Mouse (Mus musculus): ENCODE data around the gene Acss1.

Acss1 gene

DNA sequence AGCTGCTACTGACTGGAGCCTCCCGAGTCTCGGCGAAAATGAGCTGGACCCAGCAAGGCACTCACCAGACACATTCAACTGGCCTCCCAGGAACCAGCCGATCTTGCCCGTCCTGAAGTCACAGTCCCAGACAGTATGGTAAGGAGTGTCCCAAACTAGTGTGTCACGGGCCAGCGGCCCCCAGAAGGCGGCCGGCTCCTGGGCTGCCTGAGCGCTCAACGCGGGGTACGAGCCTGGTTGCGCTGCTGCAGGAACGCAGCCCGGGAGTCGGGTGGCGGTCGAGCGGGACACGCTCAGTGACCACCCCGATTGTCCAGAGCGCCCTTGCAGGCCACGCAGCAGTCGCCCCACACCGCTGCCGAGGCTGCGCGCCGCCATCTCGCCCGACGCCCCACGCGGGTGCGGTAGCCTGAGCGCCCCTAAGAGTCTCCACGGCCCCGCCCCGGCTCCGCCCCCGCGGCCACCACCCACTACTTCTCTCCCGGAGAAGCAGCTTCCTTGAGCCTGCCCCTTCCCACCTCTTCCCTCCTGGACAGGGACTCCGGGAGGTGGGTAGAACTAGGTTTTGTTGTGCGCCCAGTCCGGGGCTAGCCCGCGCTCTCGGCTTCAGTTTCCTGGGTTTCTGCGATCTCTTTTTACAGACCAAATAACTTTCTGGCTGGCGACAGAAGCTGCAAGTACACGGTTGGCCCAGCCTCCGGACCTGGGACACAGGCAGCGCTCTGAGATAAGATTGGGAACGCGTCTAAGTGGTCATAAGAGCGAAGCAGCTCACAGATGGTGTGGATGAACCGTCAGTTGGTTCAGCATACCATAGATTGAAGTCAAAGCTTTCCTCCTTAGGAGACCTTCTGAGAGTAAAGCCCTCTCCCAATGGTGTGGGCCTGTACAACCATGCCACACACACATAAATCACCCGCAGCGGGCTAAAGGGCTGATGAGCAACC, at the start of gene Acss1:
TSS of gene Acss1 (minus strand) at position 681 of the 947 bp plus-strand sequence.
- peak; percentile 72 for DNase-seq (ENCODE audit: low spot score)

DNA sequence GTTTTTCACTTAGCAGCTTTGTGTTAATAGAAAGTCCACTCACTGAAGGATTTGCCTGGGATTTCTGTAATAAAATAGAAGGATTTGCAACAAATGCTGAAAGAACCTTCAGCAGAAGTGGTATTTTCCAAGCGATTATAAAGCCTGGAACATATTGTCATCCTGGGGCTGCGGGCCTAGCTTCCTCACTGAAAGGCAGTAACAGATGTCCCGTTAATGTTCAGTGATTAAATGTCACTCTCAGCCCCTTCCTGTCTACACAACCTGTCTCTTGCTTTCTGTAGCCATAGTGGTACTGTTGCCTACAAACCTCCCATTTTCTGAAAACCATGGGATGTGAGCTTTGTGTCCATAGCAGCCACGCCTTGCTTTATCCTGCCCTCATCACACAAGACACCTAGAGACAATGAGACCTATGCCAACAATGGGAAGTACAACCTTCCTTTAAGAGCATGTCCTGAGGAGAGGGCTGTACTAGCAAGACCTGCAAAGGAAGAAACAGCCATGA, 43.9 kb upstream of the Acss1 start:
- DNase-seq (ENCODE audit: low spot score): no peak

DNA sequence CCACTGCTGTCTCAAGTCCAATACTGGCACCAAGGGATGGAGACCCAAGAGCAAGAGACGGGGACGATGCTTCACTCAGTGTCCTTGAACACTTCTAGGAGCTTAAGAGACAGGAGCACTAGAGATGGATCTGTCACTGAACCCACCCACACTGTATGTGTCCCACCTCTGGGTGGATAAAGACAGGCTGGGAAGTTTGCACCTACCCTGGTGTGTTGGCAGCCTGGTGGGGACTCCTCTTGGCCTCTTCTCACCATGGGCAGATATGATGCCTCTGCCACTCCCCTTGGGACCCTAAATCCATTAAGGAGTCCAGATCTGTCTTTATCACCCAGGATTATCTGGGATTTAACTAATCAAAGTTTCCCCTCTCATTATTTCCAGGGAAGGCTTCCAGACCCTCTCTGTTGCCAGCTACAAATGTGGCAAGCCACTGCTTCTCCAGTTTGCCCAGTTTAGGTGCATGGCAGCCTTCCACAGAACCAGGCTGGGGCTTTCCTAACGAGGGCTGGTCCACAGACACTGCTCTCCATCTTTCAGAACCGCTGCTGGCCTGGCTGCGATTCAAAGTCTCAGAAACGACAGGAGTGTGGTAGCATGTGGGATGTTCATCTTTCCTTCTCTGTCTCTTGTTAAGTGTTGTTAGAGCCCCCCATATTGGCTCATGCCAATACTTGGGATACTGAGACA, 23.3 kb upstream of the Acss1 start:
- no peak for DNase-seq (ENCODE audit: low spot score)

DNA sequence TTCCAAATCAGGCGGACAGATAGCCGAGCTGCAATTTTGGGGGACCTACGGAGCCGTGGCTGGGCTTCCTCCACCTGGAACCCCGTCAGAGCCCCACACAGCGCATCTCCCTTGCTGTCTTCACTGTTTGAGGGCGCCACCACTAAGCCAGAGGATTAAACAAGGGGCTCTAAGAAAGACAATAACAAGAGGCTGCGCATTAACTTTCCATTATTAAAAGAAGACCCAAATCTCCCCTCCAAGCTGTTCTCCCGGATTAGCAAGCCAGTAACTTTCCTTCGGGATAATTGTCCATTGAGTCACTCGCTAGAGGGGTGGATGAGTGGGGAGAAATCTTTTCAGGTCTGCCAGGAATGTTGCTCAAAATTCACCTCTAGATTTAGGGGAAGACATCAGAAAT, 21.9 kb upstream of the Acss1 start:
- DNase-seq (ENCODE audit: low spot score): no peak

DNA sequence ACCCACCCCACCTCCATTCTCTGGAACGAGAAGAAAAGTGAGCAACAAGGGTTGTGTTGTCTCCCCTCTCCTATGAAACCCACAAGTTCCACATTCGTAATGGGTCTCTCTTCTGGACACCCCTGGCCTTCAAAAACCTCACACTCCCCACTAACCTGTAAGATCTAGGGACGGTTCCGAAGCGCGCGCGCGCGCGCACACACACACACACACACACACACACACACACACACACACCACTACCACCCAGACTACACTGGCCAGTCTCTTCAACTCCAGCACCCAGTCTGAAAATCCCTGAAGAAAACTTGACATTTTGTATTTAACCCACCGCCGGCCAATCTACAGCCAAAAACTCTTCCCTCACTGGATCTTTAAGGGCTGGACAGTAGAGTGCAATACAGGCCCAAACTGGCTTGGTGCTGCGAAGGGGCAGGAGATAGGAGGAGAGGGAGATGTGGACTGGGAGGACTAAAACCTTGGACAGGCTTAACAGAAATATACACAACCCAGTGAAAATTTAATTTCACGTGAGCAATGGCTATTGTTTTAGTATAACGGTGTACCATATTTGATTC, 21.0 kb upstream of the Acss1 start, which contains the start of gene Vsx1:
TSS of gene Vsx1 (minus strand) at position 138 of the 578 bp plus-strand sequence.
- no peak for DNase-seq (ENCODE audit: low spot score)

GRCm38 (mm10) chr2:150688541-150689186, 20.4 kb upstream of the Acss1 start:
- peak; percentile 33 for DNase-seq (ENCODE audit: low spot score)

DNA sequence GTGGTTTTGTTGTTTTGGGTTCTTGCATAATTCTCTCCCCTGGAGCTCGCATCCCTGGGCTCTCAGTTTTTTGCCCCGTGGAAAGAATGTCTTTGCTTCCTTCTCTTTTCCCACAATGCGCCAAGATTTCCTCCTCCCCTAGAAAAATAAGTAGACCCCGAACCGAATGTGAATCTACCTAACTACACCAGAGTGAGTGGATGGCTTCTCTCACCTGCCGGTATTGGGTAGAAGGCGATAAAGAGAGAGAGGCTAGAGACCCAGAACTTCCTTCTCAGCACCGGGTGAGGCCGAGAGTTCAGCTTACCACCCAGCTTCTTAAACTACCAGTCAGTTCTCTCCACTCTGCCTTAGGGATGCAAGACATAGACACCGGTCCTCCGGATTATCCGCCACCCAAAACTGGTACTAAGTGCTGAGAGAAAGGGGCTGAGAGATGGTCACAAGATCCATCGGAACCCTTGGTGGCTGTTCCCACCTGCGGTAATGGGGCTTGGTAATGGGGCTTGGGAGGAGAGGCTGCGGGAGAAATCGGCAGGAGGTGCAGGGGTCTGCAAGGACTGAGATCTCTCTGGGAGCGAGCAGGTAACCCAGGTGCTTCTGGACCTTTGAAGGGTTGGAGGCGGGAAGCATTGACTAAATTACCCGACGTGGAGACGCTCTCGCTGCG, 19.7 kb upstream of the Acss1 start:
- DNase-seq (ENCODE audit: low spot score): no peak

- DNase-seq (ENCODE audit: low spot score): no peak
Observed at GRCm38 (mm10) chr2:150685389-150685788, 17.1 kb upstream of the Acss1 start.

- no peak for DNase-seq (ENCODE audit: low spot score)
Observed at GRCm38 (mm10) chr2:150684451-150684850, 16.2 kb upstream of the Acss1 start.

DNA sequence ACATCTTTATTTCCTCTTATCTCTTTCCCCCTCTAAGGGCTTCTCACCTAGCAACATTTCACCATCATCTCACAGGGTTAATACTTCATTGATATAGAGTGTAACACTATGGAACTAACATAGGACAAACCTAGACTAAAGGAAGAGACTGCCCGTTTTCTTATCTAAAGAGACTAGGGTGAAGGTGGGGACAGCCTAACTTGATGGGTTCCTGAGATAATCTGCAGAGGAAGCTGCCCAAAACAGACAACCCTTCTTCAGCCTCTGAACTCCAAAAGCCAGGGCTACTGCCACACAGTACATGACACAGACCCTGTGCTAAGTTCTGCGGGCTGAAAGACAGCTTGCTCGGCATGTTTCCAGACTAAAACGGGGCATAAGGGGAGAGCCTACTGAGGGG, 13.3 kb upstream of the Acss1 start:
- DNase-seq (ENCODE audit: low spot score): no peak

GRCm38 (mm10) chr2:150678392-150678791, 10.1 kb upstream of the Acss1 start:
- DNase-seq (ENCODE audit: low spot score): peak; percentile 79

DNA sequence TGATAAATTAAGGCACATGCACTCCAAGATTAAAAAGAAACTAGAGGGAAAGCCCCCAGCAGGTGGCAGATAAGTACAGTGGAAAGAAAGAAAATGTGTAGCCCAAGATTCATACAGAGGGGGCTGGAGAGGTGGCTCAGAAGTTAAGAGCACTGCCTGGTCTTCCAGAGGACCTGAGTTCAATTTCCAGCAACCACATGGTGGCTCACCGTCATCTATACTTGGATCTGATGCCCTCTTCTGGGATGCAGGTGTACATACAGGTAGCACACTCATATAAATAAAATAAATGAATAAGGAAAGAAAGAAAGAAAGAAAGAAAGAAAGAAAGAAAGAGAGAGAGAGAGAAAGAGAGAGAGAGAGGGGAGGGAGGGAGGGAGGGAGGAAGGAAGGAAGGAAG, 7.2 kb upstream of the Acss1 start:
- no peak for DNase-seq (ENCODE audit: low spot score)

GRCm38 (mm10) chr2:150674900-150675299, 6.6 kb upstream of the Acss1 start:
- DNase-seq (ENCODE audit: low spot score): peak; percentile 64

GRCm38 (mm10) chr2:150673929-150674328, 5.6 kb upstream of the Acss1 start:
- no peak for DNase-seq (ENCODE audit: low spot score)

DNA sequence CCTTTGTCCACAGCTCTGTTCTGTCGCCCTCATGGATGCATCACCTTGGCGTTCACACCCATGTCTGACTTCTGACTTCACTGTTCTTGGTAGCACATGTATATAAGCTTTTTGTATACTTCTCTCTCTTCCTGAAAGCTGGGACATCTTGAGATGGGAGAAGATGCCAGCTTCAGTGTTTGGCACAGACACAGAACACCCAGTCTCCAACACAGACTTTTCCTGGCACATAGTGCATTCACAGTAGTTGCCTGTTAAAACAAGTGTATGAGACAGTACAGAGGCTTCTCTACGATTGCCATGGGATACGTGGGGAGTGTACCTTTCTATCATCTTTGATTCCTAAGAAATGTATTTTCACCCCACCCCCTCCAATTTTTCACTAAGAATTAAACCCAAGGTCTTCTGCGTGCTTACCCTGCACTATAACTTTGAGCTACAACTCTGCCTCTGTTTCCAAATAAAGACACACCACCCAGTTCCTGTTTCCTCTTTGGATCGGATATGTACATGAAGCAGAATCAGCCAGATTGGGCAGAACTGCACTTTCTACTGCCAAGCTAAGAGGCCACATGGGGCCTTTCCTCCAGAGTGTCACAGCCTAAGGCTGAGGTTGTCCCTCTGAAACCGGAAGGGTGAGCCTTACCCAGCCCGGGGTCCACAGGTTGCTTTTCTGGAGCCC, 3.5 kb upstream of the Acss1 start:
- no peak for DNase-seq (ENCODE audit: low spot score)

DNA sequence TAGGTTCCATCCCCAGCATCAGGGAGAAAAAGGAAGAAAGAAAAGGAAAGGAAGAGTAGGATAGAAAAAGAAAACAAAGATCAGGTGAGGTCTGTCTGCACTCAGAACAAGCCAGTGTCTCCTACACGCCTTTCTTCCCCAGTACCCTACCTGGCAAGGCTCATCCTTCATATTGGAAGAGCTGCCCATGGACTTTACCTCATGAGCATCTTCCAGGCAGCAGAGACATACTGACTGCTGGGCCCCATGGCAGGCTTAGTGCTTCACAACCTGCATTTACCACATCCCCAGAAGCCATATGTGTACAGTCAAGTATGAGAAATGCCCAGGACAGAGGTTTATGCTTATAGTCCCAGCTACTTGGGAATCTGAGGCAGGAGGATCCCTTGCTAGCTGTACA, 2.6 kb upstream of the Acss1 start:
- no peak for DNase-seq (ENCODE audit: low spot score)

- peak; percentile 14 for DNase-seq (ENCODE audit: low spot score)
Observed at GRCm38 (mm10) chr2:150669454-150670045, 1.2 kb upstream of the Acss1 start.

DNA sequence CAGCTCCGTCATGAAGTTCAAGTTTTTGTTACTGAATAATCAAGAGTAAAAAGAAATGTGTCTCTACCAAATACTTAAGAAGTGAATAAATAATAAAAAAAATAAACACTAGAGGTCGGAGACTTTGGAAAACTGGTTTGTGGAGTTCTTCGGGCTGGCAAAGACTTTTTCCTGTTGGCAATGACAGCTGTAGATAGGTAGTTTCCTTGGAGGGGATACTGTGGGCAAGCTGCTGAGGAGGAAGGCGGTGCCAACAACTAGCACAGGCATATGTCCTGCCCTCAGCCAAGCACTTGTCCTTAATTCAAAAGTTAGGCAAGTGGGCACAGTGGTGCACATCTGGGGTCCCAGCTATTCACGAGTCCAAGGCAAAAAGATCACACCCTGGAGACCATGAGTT, 656 bp upstream of the Acss1 start:
- peak; percentile 37 for DNase-seq (ENCODE audit: low spot score)

DNA sequence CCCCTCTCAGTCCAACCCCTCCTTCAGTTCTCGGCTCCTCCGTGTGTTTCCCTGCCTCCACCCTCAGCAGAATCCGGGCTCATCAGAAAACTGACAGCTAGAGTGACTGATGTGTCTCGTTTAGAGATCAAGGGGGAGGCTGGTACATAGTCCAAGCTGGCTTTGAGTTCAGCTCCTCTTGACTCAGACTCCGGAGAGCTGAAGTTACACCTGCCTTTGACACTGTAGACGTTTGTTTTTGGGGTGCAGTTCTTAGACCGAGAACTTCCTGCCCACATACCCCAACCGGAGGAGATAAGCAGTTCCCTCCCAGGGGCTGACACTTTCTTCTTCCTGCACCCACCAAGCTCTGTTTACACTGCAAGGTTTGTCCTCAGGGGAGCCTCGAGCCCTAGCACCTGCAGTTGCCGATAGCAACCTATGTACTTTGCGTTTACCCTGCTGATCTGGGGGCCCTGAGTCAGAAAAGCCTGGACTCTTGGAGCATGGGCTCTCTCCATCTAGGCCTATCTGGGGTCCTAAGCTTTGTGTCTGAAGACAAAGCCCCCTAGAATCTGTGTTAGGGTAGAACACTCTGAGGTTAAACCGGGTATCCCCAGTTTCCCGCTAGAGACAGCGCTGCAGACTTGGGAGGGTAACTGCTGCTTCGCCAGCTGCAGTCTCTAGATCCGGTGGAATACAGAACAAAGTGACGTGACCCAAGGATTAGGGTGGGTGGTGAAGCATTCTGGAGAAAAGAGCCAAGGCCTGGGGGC, 1.1 kb downstream of the Acss1 start:
- no peak for DNase-seq (ENCODE audit: low spot score)

DNA sequence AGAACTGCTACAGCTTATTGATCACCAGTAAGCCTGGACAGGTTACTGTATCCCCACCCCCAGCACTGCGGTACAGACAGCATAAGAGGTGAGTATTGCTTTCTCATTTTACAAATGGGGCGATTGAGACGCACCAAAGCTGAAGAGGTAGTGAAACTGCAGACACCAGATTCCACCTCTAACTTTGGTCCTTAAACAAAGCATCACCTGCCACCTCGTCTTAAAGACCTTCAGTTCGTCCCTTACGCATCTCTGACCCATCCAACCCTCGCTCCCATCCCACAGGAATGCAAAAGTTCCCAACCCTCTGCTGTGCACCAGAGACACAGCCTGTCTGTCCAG, 1.6 kb downstream of the Acss1 start:
- DNase-seq (ENCODE audit: low spot score): no peak
